ENCODE assay signal across 8 mouse cellular contexts in the genomic region with DNA sequence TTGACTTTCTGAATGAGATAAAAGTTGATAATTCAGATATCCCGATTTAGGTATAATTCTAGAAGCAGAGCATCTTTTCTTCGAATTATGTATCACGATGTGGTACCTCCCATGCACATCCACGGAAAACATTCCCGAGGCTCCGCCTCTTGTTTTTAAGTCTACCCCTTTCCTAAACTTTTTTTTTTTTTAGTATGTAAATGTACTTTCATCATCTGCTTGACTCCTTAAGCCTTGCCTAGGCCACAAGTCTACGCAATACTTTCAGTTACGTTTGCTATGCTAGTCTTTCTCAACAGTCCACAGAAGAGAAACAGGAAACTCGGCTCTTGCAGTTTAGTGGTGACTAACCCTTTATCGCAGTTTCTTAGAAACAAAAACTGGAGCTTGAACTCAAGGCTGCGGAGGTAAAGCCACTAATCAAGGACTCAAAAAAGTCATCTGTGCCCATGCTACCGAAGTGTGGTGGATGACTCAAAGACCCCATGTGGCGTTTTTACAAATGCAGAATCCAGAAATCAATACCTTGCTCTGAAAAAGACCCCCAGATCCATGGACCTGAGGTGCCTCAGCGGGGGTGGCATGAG. TPM values are rescaled to one million over a fixed set of nuclear protein-coding genes. Genes with fewer than 3 reads are reported as not detected.
DNase-seq lines count a peak whose midpoint lies in the region; ATAC-seq and TF ChIP-seq lines count a peak whose summit lies in the region.

No protein-coding gene starts in this region.

- H3K9ac ChIP-seq in kidney, embryonic 15.5 days = peak overlapping the region; percentile 64

- peak overlapping the region; percentile 93 for H3K4me3 ChIP-seq in layer of hippocampus, adult 2 months
- peak overlapping the region; percentile 98 for H3K4me3 ChIP-seq in bone marrow macrophage, adult 2 months (ENCODE audit: insufficient read depth, low read length)
- H3K4me3 ChIP-seq in kidney, embryonic 15.5 days (replicated peaks) = peak overlapping the region; percentile 82
- peak overlapping the region; percentile 96 for H3K4me3 ChIP-seq in megakaryocyte, embryonic 14.5 days (replicated peaks)

- no peaks in the 10 kb centered on the region for H3K9me3 ChIP-seq in kidney, embryonic 15.5 days (replicated peaks)
- H3K9me3 ChIP-seq in megakaryocyte, embryonic 14.5 days = no peaks in the 10 kb centered on the region

- peak overlapping the region; percentile 90 for H3K27ac ChIP-seq in layer of hippocampus, adult 2 months
- H3K27ac ChIP-seq in bone marrow macrophage, adult 2 months (ENCODE audit: insufficient read depth, low read depth, low read length) = peak overlapping the region; percentile 74
- peak overlapping the region; percentile 91 for H3K27ac ChIP-seq in kidney, embryonic 15.5 days

- peak overlapping the region; percentile 78 for H3K4me2 ChIP-seq in kidney, embryonic 15.5 days

- DNase-seq in layer of hippocampus, adult 2 months (ENCODE audit: low spot score in 2 of 2) = no peak
- DNase-seq in layer of hippocampus, postnatal 25 days (ENCODE audit: extremely low spot score in 1 of 2, low spot score in 1 of 2) = no peak
- peak; percentile 55 for DNase-seq in heart, adult 8-10 months (ENCODE audit: low spot score)
- DNase-seq in telencephalon, adult 2 months (ENCODE audit: low read depth, low spot score) = peak; percentile 29
- no peak for DNase-seq in frontal cortex, adult 2 months (ENCODE audit: extremely low spot score in 1 of 2, low spot score in 1 of 2)

- TF ChIP-seq POLR2A in bone marrow macrophage, adult 2 months (IDR thresholded peaks at IDR 0.05; ENCODE audit: borderline replicate concordance, low read depth, low read length) = no peak

- peaks cover 8% of the 10 kb centered on the region for H3K36me3 ChIP-seq in kidney, embryonic 15.5 days
- H3K36me3 ChIP-seq in megakaryocyte, embryonic 14.5 days (replicated peaks; ENCODE audit: low read length) = peaks cover 28% of the 10 kb centered on the region

- ATAC-seq in kidney, embryonic 15.5 days (replicated peaks; ENCODE audit: low FRiP score) = peak; percentile 16

- H3K27me3 ChIP-seq in kidney, embryonic 15.5 days = no peaks in the 10 kb centered on the region
- no peaks in the 10 kb centered on the region for H3K27me3 ChIP-seq in megakaryocyte, embryonic 14.5 days (replicated peaks)

- peaks cover 2% of the 10 kb centered on the region for H3K4me1 ChIP-seq in bone marrow macrophage, adult 2 months (ENCODE audit: control insufficient read depth, insufficient read depth, low read length)
- peaks cover 10% of the 10 kb centered on the region for H3K4me1 ChIP-seq in kidney, embryonic 15.5 days
- H3K4me1 ChIP-seq in megakaryocyte, embryonic 14.5 days = peaks cover 48% of the 10 kb centered on the region

- WGBS in kidney, embryonic 15.5 days = 23% methylated on average over 14 of the region's 14 CpGs

- TF ChIP-seq CTCF in layer of hippocampus, adult 2 months (conservative IDR thresholded peaks at IDR 0.05) = no peak
- TF ChIP-seq CTCF in bone marrow macrophage, adult 2 months (IDR thresholded peaks at IDR 0.05; ENCODE audit: low read depth, low read length) = no peak

RNA-seq across cellular contexts. Expression of gene D16Ertd472e, which starts 0.7 kb away (rescaled TPM):
- 10 to 100 TPM; 15.8 to 16.8 TPM for total RNA-seq in layer of hippocampus, adult 2 months (2021)
- total RNA-seq in layer of hippocampus, postnatal 25 days (2021) = 10 to 100 TPM; 11.6 to 12.7 TPM
- polyA plus RNA-seq in bone marrow macrophage, adult 2 months (2012; ENCODE audit: insufficient read depth, insufficient read length, missing spikeins) = 0.77 and 1.7 TPM in 2 replicates
- 1 to 10 TPM; 3.6 to 4.8 (median 4.4) TPM for total RNA-seq in heart, adult 8-10 months (2022)
- polyA plus RNA-seq in kidney, embryonic 15.5 days (2015; fragmentation: Nextera tagmentation; extraction: Ambion mirVana) = 14.0 and 14.5 TPM in 2 replicates
- polyA plus RNA-seq in megakaryocyte, embryonic 14.5 days (2012; ENCODE audit: insufficient read depth, low replicate concordance) = 14.9 and 19.1 TPM in 2 replicates
- 5.1 TPM in 2 replicates for polyA plus RNA-seq in frontal cortex, adult 2 months (2012; rRNA removed)

Comparison
In these comparisons a context has a peak if more than half of its experiments do, and no peak if none do; other contexts are left out.
1. DNase-seq: peak in heart, adult 8-10 months (single experiment) and telencephalon, adult 2 months (single experiment); none in layer of hippocampus, adult 2 months (0 of 2), layer of hippocampus, postnatal 25 days (0 of 2) and frontal cortex, adult 2 months (0 of 2).
2. Peak in every context shown above with its lines, with median percentiles within 50 percentile points of each other: H3K27ac ChIP-seq and H3K4me3 ChIP-seq.